Mouse (Mus musculus) limb, embryonic 14.5 days (tissue): ENCODE data around the gene Exoc2. TPM values are rescaled to one million over a fixed set of nuclear protein-coding genes. Genes with fewer than 3 reads are reported as not detected.

Source experiments
- ATAC-seq: fragments of 200-750 bp; cut with Nextera tagmentation; 2 replicates; pipeline ENCODE4 v1.8.0; 2017; ENCODE audit warnings: low read depth, moderate number of reproducible peaks, moderate TSS enrichment; ENCODE audit not compliant: low FRiP score
- DNase-seq: peaks from one replicate; pipeline ENCODE4 v3.0.0-alpha.2; 2015; ENCODE audit warnings: low spot score
- H3K27ac ChIP-seq: fragments of 300-500 bp; sonication (generic); replicated peaks from 2 replicates; pipeline ENCODE4 v1.5.1; 2014; ENCODE audit warnings: low read depth, mild to moderate bottlenecking, low read length, moderate library complexity, mixed read lengths
- H3K27me3 ChIP-seq: fragments of 300-500 bp; sonication (generic); 2 replicates; pipeline ENCODE4 v1.6.1; 2014; ENCODE audit warnings: low read length, mixed read lengths; ENCODE audit not compliant: control insufficient read depth, insufficient read depth
- H3K36me3 ChIP-seq: fragments of 300-500 bp; sonication (generic); 2 replicates; pipeline ENCODE4 v1.6.1; 2014; ENCODE audit warnings: mild to moderate bottlenecking, low read length, moderate library complexity, mixed read lengths; ENCODE audit not compliant: control insufficient read depth, insufficient read depth
- H3K4me1 ChIP-seq: fragments of 300-500 bp; sonication (generic); 2 replicates; pipeline ENCODE4 v1.6.1; 2014; ENCODE audit warnings: antibody characterized with exemption, low read length, mixed read lengths; ENCODE audit not compliant: control insufficient read depth, insufficient read depth
- H3K4me2 ChIP-seq: fragments of 300-500 bp; sonication (generic); replicated peaks from 2 replicates; pipeline ENCODE4 v1.6.1; 2014; ENCODE audit warnings: low read depth, mild to moderate bottlenecking, low read length, moderate library complexity; ENCODE audit not compliant: severe bottlenecking
- H3K4me3 ChIP-seq: fragments of 300-500 bp; sonication (generic); replicated peaks from 2 replicates; pipeline ENCODE4 v1.5.1; 2014; ENCODE audit warnings: low read length
- H3K9ac ChIP-seq: fragments of 300-500 bp; sonication (generic); 2 replicates; pipeline ENCODE4 v1.6.1; 2014; ENCODE audit warnings: mild to moderate bottlenecking, low read depth, low read length, moderate library complexity; ENCODE audit not compliant: severe bottlenecking
- H3K9me3 ChIP-seq: fragments of 300-500 bp; sonication (generic); 2 replicates; pipeline ENCODE4 v1.6.1; 2016; ENCODE audit warnings: low read length; ENCODE audit not compliant: control insufficient read depth
- POLR2A ChIP-seq: fragments of 200-500 bp; IDR thresholded peaks from 2 replicates; pipeline ENCODE4 v1.8.0; 2012; ENCODE audit warnings: inconsistent platforms, mild to moderate bottlenecking, moderate library complexity, borderline replicate concordance; ENCODE audit not compliant: insufficient read depth, insufficient read length; ENCODE audit errors: extremely low read depth
- WGBS: fragments of 180-500 bp; shearing (Covaris S2); extraction: QIAGEN DNeasy Blood & Tissue Kit; methylation state at CpG from one replicate; pipeline ENCODE4 v1.1.7; 2014; 5-methylcytosine and 5-hydroxymethylcytosine counted together
- polyA plus RNA-seq, 2 experiments: library from polyadenylated mRNA; depleted of rRNA in 1 of 2; stranded (reverse) in 1 of 2; unstranded in 1 of 2; fragments of >200 nt; fragmentation: Nextera tagmentation in 1 of 2; extraction: Ambion mirVana in 1 of 2; gene quantifications; 2 replicates each; pipeline versions ENCODE4 v1.2.1 to v1.2.3; 2012 to 2014

The Exoc2 gene
- polyA plus RNA-seq, 2 experiments: 20.9 to 32.7 TPM

DNA sequence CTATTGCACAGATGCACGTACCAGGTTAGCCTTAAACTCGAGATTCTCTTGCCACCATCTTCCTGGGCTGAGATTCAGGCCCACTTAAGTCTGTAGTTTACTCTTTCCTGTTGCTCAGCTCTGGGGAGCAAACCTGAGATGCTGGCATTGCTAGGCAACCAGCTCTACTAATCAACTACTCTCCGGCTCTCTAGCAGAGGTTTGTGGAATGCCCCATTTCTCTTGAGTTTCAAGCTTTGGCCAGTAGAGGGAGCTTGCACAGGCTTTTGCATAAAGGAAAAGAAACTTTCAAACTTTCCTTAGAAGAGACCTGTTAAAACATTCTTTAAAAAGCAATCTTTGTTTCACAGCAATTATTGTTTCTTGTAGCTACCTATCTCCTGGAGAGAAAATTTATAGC lies 19.9 kb upstream of the Exoc2 start:
- H3K4me1 ChIP-seq: no peaks in the 10 kb centered on the region
- H3K4me2 ChIP-seq: no peak overlapping the region
- H3K27me3 ChIP-seq: no peaks in the 10 kb centered on the region
- H3K27ac ChIP-seq: no peak overlapping the region
- DNase-seq (peak; percentile 63), ATAC-seq (no peak)
- H3K4me3 ChIP-seq: no peak overlapping the region
- 30% methylated on average over 3 of the region's 3 CpGs for WGBS
- H3K9me3 ChIP-seq: no peaks in the 10 kb centered on the region
- no peak for TF ChIP-seq POLR2A
- no peaks in the 10 kb centered on the region for H3K36me3 ChIP-seq
- H3K9ac ChIP-seq: no peak overlapping the region

DNA sequence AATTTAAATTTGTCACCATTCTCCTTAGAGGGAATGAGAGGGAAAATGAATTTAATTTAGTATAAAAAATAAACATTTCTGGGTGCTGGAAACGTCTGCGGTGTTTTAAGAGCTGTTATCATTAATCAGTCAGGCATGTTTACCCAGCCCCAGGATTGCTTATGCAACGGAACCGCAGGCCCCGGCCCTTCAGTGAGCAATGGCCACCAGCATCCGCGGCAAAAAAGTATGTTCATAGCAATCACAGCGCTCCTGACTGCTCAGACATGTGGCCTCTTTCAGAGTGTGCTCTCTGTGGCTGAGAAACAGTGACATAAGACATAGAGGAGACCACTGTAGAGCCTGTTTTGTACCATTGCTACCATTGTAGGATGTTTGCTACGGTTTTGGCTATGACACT lies 16.3 kb upstream of the Exoc2 start:
- Histone ChIP-seq H3K4me3 (no peak overlapping the region), H3K4me2 (no peak overlapping the region), H3K9me3 (no peaks in the 10 kb centered on the region), H3K9ac (no peak overlapping the region), H3K27me3 (no peaks in the 10 kb centered on the region), H3K27ac (no peak overlapping the region), H3K4me1 (peaks cover 12% of the 10 kb centered on the region), H3K36me3 (no peaks in the 10 kb centered on the region)
- ATAC-seq: no peak
- no peak for TF ChIP-seq POLR2A
- 71% methylated on average over 9 of the region's 9 CpGs for WGBS
- no peak for DNase-seq

DNA sequence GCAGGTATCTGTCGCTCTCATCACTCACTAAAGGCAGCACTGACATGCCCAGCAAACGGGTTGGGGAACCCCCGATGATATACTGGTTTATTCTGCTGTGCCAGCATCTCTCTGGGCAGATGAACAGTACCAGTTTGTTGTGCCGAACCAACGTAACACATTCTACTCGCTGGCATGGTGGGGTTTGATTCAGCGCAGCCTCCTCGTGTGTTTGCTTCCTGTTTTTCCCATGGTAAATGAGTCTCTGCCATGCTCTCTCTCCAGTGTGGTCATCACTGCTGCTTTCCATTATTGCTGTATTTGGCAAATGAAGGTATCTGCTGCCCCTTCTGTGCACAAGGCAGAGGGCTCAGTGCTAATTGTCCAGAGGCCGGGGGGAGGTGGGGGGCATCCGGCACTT lies 15.8 kb upstream of the Exoc2 start:
- no peak for ATAC-seq
- Histone ChIP-seq H3K4me1 (peaks cover 12% of the 10 kb centered on the region), H3K27ac (no peak overlapping the region), H3K4me2 (no peak overlapping the region), H3K9me3 (no peaks in the 10 kb centered on the region), H3K27me3 (no peaks in the 10 kb centered on the region), H3K36me3 (no peaks in the 10 kb centered on the region), H3K9ac (no peak overlapping the region), H3K4me3 (no peak overlapping the region)
- no peak for TF ChIP-seq POLR2A
- DNase-seq: no peak
- 87% methylated on average over 10 of the region's 10 CpGs for WGBS

DNA sequence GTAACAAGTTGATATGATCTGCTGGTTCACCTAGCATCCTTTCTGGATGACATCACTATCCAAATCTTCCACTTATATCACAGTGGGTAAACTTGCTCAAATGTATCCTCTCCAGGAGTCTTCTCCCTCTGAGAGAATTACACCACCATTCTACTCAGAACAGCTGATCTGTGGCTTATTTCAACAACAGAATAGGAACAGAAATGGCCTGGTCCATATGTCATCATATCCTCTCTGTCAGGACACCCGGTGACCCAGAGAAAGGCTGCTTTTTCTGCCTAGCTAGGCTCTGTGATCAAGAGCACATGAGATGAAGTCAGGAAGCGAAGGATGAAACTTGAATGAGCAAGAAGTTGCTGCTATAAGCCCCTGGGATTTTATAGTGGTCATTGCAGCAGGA lies 13.8 kb upstream of the Exoc2 start:
- no peaks in the 10 kb centered on the region for H3K27me3 ChIP-seq
- ATAC-seq (no peak), DNase-seq (no peak)
- H3K9me3 ChIP-seq: no peaks in the 10 kb centered on the region
- H3K4me3 ChIP-seq: no peak overlapping the region
- peaks cover 12% of the 10 kb centered on the region for H3K4me1 ChIP-seq
- no peak overlapping the region for H3K9ac ChIP-seq
- H3K27ac ChIP-seq: no peak overlapping the region
- no peak for TF ChIP-seq POLR2A
- H3K36me3 ChIP-seq: no peaks in the 10 kb centered on the region
- 78% methylated on average over 2 of the region's 2 CpGs for WGBS
- no peak overlapping the region for H3K4me2 ChIP-seq

DNA sequence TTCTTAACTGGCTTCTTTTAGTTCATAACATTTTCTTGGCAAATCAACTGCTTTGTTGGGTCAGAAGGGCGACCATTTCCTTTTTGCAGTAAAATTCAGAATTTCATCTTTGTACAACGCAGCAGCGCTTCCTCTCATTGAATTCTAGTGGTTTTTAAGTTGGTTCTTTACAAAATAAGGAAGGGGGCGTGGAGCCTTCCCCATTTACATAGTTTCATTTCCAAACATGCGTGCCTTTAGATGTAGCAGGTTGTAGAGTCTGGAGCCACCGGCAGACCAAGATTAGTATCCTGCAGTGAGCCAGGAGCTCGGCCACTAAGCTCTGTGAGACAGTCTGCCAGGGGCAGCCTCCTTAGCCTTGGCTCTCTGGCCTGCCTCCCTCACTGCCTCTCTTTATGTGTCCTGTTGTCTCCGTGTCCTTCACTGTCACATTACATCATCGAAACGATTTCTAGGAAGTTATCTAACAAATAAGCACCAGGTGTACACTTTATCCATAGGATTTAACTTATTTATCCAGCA lies 13.1 kb upstream of the Exoc2 start:
- 70% methylated on average over 10 of the region's 10 CpGs for WGBS
- Histone ChIP-seq H3K4me3 (no peak overlapping the region), H3K27ac (no peak overlapping the region), H3K9ac (no peak overlapping the region), H3K36me3 (no peaks in the 10 kb centered on the region), H3K9me3 (no peaks in the 10 kb centered on the region), H3K4me1 (peaks cover 12% of the 10 kb centered on the region), H3K4me2 (no peak overlapping the region), H3K27me3 (no peaks in the 10 kb centered on the region)
- ATAC-seq (no peak), DNase-seq (no peak)
- TF ChIP-seq POLR2A: no peak
